Mouse (Mus musculus) liver, adult (tissue): Measurements from ENCODE around the gene Mafg.

ENCODE experiments used
- GATA4 ChIP-seq: IDR thresholded peaks from 2 replicates; pipeline ENCODE4 v1.6.1; 2014; ENCODE audit warnings: mild to moderate bottlenecking, low read length; ENCODE audit not compliant: insufficient replicate concordance

The Mafg gene

GRCm38 (mm10) chr11:120633520-120634343, at the start of gene Mafg:
Gene Mafg (minus strand): TSS chr11:120633600.
- no peak for TF ChIP-seq GATA4

- no peak for TF ChIP-seq GATA4
Observed at GRCm38 (mm10) chr11:120682683-120683082, 49.3 kb upstream of the Mafg start.

- 0 out of 2 replicates have a peak, but pooled peaks have one; percentile 14 for TF ChIP-seq GATA4
Observed at GRCm38 (mm10) chr11:120679909-120680308, 46.5 kb upstream of the Mafg start.

GRCm38 (mm10) chr11:120676951-120677350, 43.6 kb upstream of the Mafg start:
- TF ChIP-seq GATA4 = peak; percentile 45; the same call in 1 of the 2 replicates

DNA sequence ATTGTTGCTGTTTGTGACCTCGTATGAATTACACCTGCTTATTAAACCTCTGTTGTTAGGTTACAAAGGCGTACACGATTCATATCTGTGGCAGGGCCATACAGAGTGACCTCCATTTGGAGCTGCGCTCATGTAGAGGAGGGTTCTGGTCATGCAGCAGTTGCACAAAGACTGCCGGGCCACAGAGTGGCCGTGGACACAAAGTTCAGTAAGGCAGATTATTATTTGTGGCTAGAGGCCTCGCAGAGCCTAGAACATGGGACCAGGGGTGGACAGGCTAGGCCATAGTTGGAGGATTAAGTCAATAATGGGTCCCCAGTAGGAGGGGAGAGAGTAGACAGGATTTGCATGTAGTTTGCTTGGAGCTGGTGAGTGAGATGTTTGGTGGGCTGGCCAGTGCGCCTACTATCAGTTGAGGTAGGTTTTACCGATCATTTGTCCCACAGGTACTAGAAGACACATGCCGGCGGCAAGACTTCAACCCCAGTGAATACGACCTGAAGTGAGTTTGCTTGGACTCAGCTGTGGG, 40.3 kb upstream of the Mafg start:
- no peak for TF ChIP-seq GATA4

GRCm38 (mm10) chr11:120672687-120673593, 39.5 kb upstream of the Mafg start, which contains the start of gene Aspscr1:
Gene Aspscr1 (plus strand): TSS chr11:120672973.
- TF ChIP-seq GATA4 = peak; percentile 51; the same call in 1 of the 2 replicates

GRCm38 (mm10) chr11:120666617-120667016, 33.2 kb upstream of the Mafg start:
- no peak for TF ChIP-seq GATA4

DNA sequence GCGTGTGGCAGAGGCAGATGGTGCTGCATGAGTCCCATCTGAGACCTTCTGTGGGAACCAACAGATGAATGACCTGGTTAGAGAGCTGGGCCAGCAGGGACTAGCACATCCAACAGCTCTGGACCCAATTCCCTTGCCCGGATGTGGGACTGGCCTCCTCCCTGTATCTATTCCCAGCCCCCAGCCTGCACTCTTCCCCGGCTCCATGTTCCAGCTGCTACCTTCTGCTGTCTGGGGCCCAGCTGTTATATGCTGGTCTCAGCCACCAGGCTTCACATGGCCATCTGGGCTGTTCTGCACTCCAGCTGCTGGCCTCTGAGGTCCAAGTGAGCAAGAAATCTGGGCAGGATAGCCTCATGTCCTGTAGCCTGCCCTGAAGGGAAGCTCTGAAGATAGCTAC, 32.0 kb upstream of the Mafg start:
- TF ChIP-seq GATA4 = no peak

DNA sequence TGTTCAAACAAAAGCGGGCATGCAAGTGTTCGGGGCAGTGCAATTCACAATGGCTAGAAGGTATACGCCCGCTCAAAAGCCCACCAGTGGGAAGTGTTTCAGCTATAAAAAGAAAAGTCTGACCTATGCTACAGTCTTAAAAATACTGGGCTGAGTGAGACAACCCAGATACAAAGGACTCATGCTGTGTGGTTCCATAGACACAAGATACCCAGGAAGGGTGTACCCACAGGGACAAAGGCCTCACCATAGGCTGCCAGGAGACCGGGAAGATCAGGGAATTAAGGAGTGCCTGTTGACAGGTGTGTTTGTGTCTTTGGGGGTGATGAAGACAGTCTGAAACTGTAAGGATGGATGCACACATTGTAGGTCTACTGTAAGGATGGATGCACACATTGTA, 30.3 kb upstream of the Mafg start:
- no peak for TF ChIP-seq GATA4

DNA sequence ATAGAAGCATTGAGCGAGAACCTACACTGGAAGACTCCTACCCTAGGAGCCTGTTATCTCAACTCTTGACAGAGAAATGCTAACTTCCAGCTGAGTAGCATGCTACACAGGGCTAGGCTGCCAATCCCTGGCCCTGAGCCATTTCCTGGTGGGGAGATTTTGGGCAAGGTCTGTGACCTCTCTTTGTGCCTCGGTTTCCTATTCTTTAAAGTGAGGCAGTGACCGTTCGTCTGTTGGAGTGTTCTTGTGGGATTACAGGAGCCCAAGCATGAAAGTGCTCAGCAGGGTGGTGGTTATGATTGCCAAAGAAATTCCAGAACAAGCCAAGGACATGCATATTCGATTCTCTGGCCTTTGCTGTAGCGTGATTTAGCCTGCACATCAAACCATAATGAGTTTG, 29.4 kb upstream of the Mafg start:
- TF ChIP-seq GATA4 = no peak

DNA sequence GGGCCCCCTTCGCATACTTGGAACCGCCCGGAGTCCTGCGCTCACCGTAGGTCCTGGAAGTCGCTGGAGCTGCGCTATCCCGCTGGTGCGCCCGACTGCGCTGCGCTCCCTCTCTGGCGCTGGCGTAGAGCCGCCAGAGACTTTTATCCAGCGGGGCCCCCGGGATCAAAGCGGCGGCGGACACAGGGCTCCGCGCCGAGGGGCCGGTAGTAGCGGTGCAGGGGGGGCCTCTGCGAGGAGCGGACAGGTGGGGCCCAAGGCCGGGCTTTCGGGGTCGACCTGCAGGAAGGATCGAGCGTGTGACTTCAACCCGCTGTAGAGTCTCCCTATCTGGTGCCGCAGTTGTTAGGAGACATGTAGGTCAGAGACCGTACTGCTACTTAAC, 27.7 kb upstream of the Mafg start, which contains the start of gene Notum:
Notum (minus strand) TSS at position 100 of the 385 bp plus-strand sequence.
- TF ChIP-seq GATA4 = no peak

DNA sequence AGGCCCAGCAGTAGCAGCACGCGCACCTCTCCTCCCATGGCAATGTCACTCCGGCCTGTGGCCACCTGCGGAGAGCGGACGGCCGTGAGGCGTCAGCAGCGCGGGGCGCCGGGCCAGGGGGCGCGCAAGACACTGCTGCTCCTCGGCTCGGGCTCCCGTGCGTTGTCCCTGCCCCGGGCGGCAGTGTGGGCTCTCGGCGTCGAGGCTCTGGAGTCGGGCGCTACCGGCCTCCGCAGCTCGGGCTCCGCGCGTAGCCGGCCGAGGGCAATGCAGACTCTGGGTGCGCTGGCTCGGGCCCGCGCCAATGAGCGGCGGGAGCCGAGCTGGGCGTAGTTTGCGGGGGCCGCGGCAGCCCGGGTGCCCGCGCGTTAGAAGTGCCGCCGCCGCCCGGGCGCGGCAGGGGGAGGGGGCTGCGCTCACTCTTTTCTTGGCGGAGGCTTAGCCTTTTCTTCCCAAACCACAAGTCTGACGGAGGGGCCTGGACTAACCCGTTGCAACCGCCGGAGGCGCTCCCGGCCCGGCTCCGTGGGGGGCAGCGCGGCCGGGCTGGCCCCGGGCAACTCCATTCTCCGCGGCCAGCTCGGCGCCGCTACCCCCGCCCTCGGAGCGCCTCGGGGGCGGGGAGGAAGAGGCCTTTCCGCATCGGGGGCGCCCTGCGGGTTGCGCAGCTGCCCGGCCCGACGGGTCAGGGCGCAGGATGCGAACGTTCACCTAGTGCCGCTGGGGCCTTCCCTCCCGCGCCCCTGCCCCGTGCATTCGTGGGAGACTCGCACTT, 27.1 kb upstream of the Mafg start:
- no peak for TF ChIP-seq GATA4

GRCm38 (mm10) chr11:120659509-120660300, 26.3 kb upstream of the Mafg start:
- TF ChIP-seq GATA4 = no peak; the same call in 1 of the 2 replicates

GRCm38 (mm10) chr11:120658876-120659410, 25.5 kb upstream of the Mafg start:
- no peak for TF ChIP-seq GATA4
